Mouse (Mus musculus) MEL (cell line): ENCODE measurements around the gene Mrpl49.

Source experiments
- CHD2 ChIP-seq: IDR thresholded peaks from 2 replicates; pipeline ENCODE4 v1.6.1; 2011; ENCODE audit warnings: low read length, improper control_type of control experiment
- CTCF ChIP-seq, 3 experiments: IDR thresholded peaks in 2 of 3; conservative IDR thresholded peaks in 1 of 3; 2 replicates each; pipeline ENCODE4 v1.5.1; 2011 to 2012; ENCODE audit warnings: low read length in 3 of 3, low read depth in 2 of 3, mild to moderate bottlenecking in 2 of 3, improper control_type of control experiment in 1 of 3, inconsistent platforms in 1 of 3, mixed read lengths in 1 of 3, moderate library complexity in 1 of 3; ENCODE audit not compliant: control insufficient read depth in 1 of 3, insufficient read depth in 1 of 3, poor library complexity in 1 of 3, severe bottlenecking in 1 of 3

DNA sequence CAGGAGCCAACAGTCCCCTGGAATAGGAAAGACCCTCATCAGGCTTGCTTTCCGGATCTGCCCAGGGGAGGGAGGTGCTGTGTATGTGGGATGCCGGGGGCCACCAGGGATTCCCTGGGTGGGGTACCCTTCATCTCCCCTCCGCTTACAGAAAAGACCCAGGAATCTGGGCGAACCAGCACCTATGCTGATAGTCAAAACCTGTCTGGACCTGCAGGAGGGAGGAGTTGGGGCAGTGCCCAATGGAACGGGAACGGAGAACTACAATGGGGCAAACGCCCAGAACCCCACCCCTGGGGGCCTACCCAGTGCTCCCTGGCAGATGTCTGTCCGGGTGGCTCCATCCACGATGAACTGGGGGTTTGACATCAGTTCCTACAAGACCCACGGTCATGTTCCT, 43.9 kb downstream of the Mrpl49 start:
- TF ChIP-seq CHD2, result no peak
- no peak for TF ChIP-seq CTCF (IDR thresholded peaks at IDR 0.05 in 2 of 3, conservative IDR thresholded peaks at IDR 0.05 in 1 of 3; ENCODE audit: control insufficient read depth in 1 of 3, insufficient read depth in 1 of 3, low read depth in 2 of 3, low read length in 3 of 3, poor library complexity in 1 of 3, severe bottlenecking in 1 of 3)
